Mouse (Mus musculus) kidney, adult 9 months (tissue): ENCODE data around the gene Inhbe.
"Not testable (repeated sequence)": the region's sequence is repeated elsewhere in the genome, so short reads cannot be mapped to it uniquely, and the experiment has no call there.

ENCODE experiments used
- DNase-seq: peaks from one replicate; pipeline ENCODE4 v3.0.0; 2022

The Inhbe gene

GRCm38 (mm10) chr10:127322178-127322577 is 32.0 kb downstream of the Inhbe start:
- no peak for DNase-seq

GRCm38 (mm10) chr10:127321621-127322020 is 32.6 kb downstream of the Inhbe start, which contains the start of gene Arhgap9:
Gene Arhgap9 (plus strand): TSS chr10:127321964.
- no peak for DNase-seq

- DNase-seq = no peak
Observed at GRCm38 (mm10) chr10:127319969-127320368, 34.2 kb downstream of the Inhbe start.

GRCm38 (mm10) chr10:127318009-127318408 is 36.2 kb downstream of the Inhbe start:
- DNase-seq = no peak

GRCm38 (mm10) chr10:127317277-127317676 is 36.9 kb downstream of the Inhbe start:
- DNase-seq = no peak

- not testable (repeated sequence) for DNase-seq
Observed at GRCm38 (mm10) chr10:127314950-127315349, 39.3 kb downstream of the Inhbe start.

- DNase-seq = not testable (repeated sequence)
Observed at GRCm38 (mm10) chr10:127313516-127313915, 40.7 kb downstream of the Inhbe start.

- DNase-seq = no peak
Observed at GRCm38 (mm10) chr10:127312858-127313257, 41.4 kb downstream of the Inhbe start.

- peak; percentile 91 for DNase-seq
Observed at GRCm38 (mm10) chr10:127312356-127312676, 41.9 kb downstream of the Inhbe start.

GRCm38 (mm10) chr10:127311476-127312355 is 42.5 kb downstream of the Inhbe start, which contains the start of gene Mars:
Gene Mars (minus strand): TSS chr10:127311786.
- peak; percentile 98 for DNase-seq

- DNase-seq = no peak
Observed at GRCm38 (mm10) chr10:127310523-127311475, 43.4 kb downstream of the Inhbe start.

GRCm38 (mm10) chr10:127309167-127309566 is 45.0 kb downstream of the Inhbe start:
- not testable (repeated sequence) for DNase-seq

- DNase-seq = no peak
Observed at GRCm38 (mm10) chr10:127303136-127303535, 51.1 kb downstream of the Inhbe start.

GRCm38 (mm10) chr10:127300361-127300760 is 53.9 kb downstream of the Inhbe start:
- DNase-seq = no peak
